Mouse (Mus musculus): ENCODE measurements around the gene Manba. TPM values are rescaled to one million over a fixed set of nuclear protein-coding genes. Genes with fewer than 3 reads are reported as not detected.

Gene Manba
- polyA plus RNA-seq, 1 experiment = 2.9 TPM

DNA sequence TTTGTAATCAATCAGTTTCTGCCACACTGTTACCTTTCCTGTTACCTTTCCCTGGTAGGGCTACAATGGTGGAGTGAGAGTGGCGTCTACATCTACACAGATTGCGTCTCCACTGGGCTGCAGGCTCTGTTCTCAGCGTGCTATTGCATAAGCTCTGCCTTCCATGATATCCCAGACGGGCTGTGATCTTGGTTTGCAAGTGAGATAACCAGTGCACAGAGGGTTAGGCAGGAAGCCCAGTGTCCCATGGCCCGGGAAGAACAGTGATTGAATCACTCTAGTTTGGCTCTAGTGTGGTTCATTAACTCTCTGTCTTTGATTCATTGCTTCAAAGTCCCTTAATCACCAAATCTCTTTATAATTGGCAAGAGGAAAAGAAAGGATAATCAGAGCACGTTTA lies 82.5 kb downstream of the Manba start:
- no peak overlapping the region for H3K4me3 ChIP-seq (ENCODE audit: insufficient read depth, poor library complexity, severe bottlenecking)
- no peak overlapping the region for H3ac ChIP-seq (ENCODE audit: control insufficient read depth, insufficient read length, low read depth)
- no peaks in the 10 kb centered on the region for H3K79me2 ChIP-seq (ENCODE audit: control insufficient read depth, insufficient read depth)

DNA sequence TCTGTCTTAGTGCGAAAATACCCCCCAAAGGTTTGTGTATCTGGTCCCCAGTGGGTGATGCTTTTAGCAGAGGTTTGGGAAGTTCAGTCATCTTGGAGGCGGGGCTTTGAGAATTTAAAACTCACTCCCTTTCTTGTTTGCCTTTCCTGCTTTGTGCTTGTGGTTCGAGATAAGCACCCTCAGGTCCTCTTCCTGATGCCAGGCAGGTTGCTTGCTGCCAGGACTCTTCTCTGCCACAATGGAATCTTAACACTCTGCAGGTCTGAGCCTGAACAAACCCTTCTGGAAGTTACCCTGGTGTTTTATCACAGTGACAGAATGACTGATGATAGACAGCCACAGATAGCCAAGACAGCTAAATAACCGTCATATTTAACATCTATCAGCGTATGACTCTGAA lies 83.2 kb downstream of the Manba start:
- Histone ChIP-seq H3K27me3 (ENCODE audit: control insufficient read depth, insufficient read depth, insufficient read length) (no peaks in the 10 kb centered on the region), H3ac (ENCODE audit: control insufficient read depth, insufficient read length, low read depth) (no peak overlapping the region), H3K79me2 (ENCODE audit: control insufficient read depth, insufficient read depth) (no peaks in the 10 kb centered on the region), H3K79me3 (ENCODE audit: low read depth) (no peaks in the 10 kb centered on the region), H3K4me3 (ENCODE audit: insufficient read depth, poor library complexity, severe bottlenecking) (no peak overlapping the region), H3K36me3 (ENCODE audit: control insufficient read depth, insufficient read depth) (no peaks in the 10 kb centered on the region)
- TF ChIP-seq MAX (IDR thresholded peaks at IDR 0.05) = no peak
- no peak for TF ChIP-seq CTCF (IDR thresholded peaks at IDR 0.05; ENCODE audit: control insufficient read depth, insufficient read depth, insufficient read length)
- no peak for TF ChIP-seq MYOD1 (IDR thresholded peaks at IDR 0.05; ENCODE audit: control insufficient read depth, insufficient read length, low read depth)
- no peak for TF ChIP-seq FOSL1 (IDR thresholded peaks at IDR 0.05; ENCODE audit: insufficient read depth, low read length, poor library complexity, severe bottlenecking)
- no peak for TF ChIP-seq USF1 (IDR thresholded peaks at IDR 0.05; ENCODE audit: low read depth)
- no peak for TF ChIP-seq MYOG (IDR thresholded peaks at IDR 0.05; ENCODE audit: control insufficient read depth, extremely low read depth, insufficient read length)
- no peak for TF ChIP-seq CEBPB (IDR thresholded peaks at IDR 0.05; ENCODE audit: low read depth)

More for the DNA sequence above, 82.5 kb downstream of the Manba start:
- no peaks in the 10 kb centered on the region for H3K79me3 ChIP-seq (ENCODE audit: low read depth)
- no peaks in the 10 kb centered on the region for H3K36me3 ChIP-seq (ENCODE audit: control insufficient read depth, insufficient read depth)
- TF ChIP-seq FOSL1 (IDR thresholded peaks at IDR 0.05; ENCODE audit: insufficient read depth, low read length, poor library complexity, severe bottlenecking) (no peak), MYOD1 (IDR thresholded peaks at IDR 0.05; ENCODE audit: control insufficient read depth, insufficient read length, low read depth) (no peak), CTCF (IDR thresholded peaks at IDR 0.05; ENCODE audit: control insufficient read depth, insufficient read depth, insufficient read length) (no peak), USF1 (IDR thresholded peaks at IDR 0.05; ENCODE audit: low read depth) (no peak), MYOG (IDR thresholded peaks at IDR 0.05; ENCODE audit: control insufficient read depth, extremely low read depth, insufficient read length) (no peak), MAX (IDR thresholded peaks at IDR 0.05) (no peak), CEBPB (IDR thresholded peaks at IDR 0.05; ENCODE audit: low read depth) (no peak)
- H3K27me3 ChIP-seq (ENCODE audit: control insufficient read depth, insufficient read depth, insufficient read length) = no peaks in the 10 kb centered on the region

DNA sequence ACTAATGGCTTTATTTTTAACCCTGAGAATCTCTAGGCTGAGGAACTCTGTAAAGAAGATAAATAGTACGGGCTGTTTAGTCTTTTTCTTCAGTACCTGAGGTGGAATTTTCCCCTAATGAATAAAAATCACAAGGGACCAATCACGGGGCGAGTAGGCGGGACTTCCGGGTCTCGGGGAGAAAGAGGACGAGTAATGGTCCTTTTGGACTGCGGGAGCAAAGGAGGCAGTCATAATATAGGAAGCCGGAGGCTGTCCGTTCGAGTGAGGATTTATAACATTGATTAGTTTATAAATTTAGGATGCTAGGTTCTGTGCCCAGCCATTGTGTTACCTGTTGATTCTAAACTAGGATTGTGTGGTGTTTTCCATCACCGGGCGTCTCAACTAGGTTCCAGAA lies 86.1 kb downstream of the Manba start:
- no peaks in the 10 kb centered on the region for H3K79me2 ChIP-seq (ENCODE audit: control insufficient read depth, insufficient read depth)
- no peak overlapping the region for H3K4me3 ChIP-seq (ENCODE audit: insufficient read depth, poor library complexity, severe bottlenecking)
- no peaks in the 10 kb centered on the region for H3K36me3 ChIP-seq (ENCODE audit: control insufficient read depth, insufficient read depth)
- H3K27me3 ChIP-seq (ENCODE audit: control insufficient read depth, insufficient read depth, insufficient read length) = no peaks in the 10 kb centered on the region
- TF ChIP-seq MAX (IDR thresholded peaks at IDR 0.05) = no peak
- TF ChIP-seq MYOD1 (IDR thresholded peaks at IDR 0.05; ENCODE audit: control insufficient read depth, insufficient read length, low read depth) = no peak
- TF ChIP-seq FOSL1 (IDR thresholded peaks at IDR 0.05; ENCODE audit: insufficient read depth, low read length, poor library complexity, severe bottlenecking) = no peak
- no peak for TF ChIP-seq USF1 (IDR thresholded peaks at IDR 0.05; ENCODE audit: low read depth)
- no peak for TF ChIP-seq CEBPB (IDR thresholded peaks at IDR 0.05; ENCODE audit: low read depth)
- TF ChIP-seq CTCF (IDR thresholded peaks at IDR 0.05; ENCODE audit: control insufficient read depth, insufficient read depth, insufficient read length) = no peak
- no peak for TF ChIP-seq MYOG (IDR thresholded peaks at IDR 0.05; ENCODE audit: control insufficient read depth, extremely low read depth, insufficient read length)
- H3K79me3 ChIP-seq (ENCODE audit: low read depth) = no peaks in the 10 kb centered on the region
- no peak overlapping the region for H3ac ChIP-seq (ENCODE audit: control insufficient read depth, insufficient read length, low read depth)

DNA sequence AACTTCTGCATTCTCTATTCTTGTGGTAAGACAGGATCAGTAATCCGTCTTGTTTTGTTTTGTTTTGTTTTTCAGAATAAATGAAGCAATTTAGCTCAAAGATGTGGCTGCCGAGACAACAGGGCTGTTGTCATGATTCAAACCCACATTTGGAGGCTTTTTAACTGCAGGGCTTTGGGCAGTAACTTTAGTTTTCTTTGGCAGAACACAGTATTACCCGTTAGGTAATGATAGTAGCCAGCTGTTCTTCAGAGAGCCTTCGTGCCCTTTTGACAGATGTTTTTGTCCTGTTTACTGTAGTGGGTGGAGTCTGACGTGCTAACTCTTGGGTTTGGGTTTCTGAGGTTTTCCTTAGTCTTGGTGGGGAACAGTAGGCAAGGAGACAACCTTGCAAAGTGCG lies 87.6 kb downstream of the Manba start:
- TF ChIP-seq CTCF (IDR thresholded peaks at IDR 0.05; ENCODE audit: control insufficient read depth, insufficient read depth, insufficient read length) (no peak), CEBPB (IDR thresholded peaks at IDR 0.05; ENCODE audit: low read depth) (no peak), MYOD1 (IDR thresholded peaks at IDR 0.05; ENCODE audit: control insufficient read depth, insufficient read length, low read depth) (no peak), MYOG (IDR thresholded peaks at IDR 0.05; ENCODE audit: control insufficient read depth, extremely low read depth, insufficient read length) (no peak), USF1 (IDR thresholded peaks at IDR 0.05; ENCODE audit: low read depth) (no peak), FOSL1 (IDR thresholded peaks at IDR 0.05; ENCODE audit: insufficient read depth, low read length, poor library complexity, severe bottlenecking) (no peak), MAX (IDR thresholded peaks at IDR 0.05) (no peak)
- Histone ChIP-seq H3K79me2 (ENCODE audit: control insufficient read depth, insufficient read depth) (no peaks in the 10 kb centered on the region), H3ac (ENCODE audit: control insufficient read depth, insufficient read length, low read depth) (no peak overlapping the region), H3K79me3 (ENCODE audit: low read depth) (no peaks in the 10 kb centered on the region), H3K4me3 (ENCODE audit: insufficient read depth, poor library complexity, severe bottlenecking) (no peak overlapping the region), H3K27me3 (ENCODE audit: control insufficient read depth, insufficient read depth, insufficient read length) (no peaks in the 10 kb centered on the region), H3K36me3 (ENCODE audit: control insufficient read depth, insufficient read depth) (no peaks in the 10 kb centered on the region)

- Histone ChIP-seq H3K79me2 (ENCODE audit: control insufficient read depth, insufficient read depth) (no peaks in the 10 kb centered on the region), H3K4me3 (ENCODE audit: insufficient read depth, poor library complexity, severe bottlenecking) (no peak overlapping the region), H3ac (ENCODE audit: control insufficient read depth, insufficient read length, low read depth) (no peak overlapping the region), H3K79me3 (ENCODE audit: low read depth) (no peaks in the 10 kb centered on the region), H3K27me3 (ENCODE audit: control insufficient read depth, insufficient read depth, insufficient read length) (no peaks in the 10 kb centered on the region), H3K36me3 (ENCODE audit: control insufficient read depth, insufficient read depth) (no peaks in the 10 kb centered on the region)
- TF ChIP-seq MYOG (IDR thresholded peaks at IDR 0.05; ENCODE audit: control insufficient read depth, extremely low read depth, insufficient read length) (no peak), MYOD1 (IDR thresholded peaks at IDR 0.05; ENCODE audit: control insufficient read depth, insufficient read length, low read depth) (no peak), USF1 (IDR thresholded peaks at IDR 0.05; ENCODE audit: low read depth) (no peak), FOSL1 (IDR thresholded peaks at IDR 0.05; ENCODE audit: insufficient read depth, low read length, poor library complexity, severe bottlenecking) (no peak), MAX (IDR thresholded peaks at IDR 0.05) (no peak)
Measured at GRCm38 (mm10) chr3:135575126-135575525, 89.7 kb downstream of the Manba start.

- H3K4me3 ChIP-seq (ENCODE audit: insufficient read depth, poor library complexity, severe bottlenecking) = no peak overlapping the region
- no peak overlapping the region for H3ac ChIP-seq (ENCODE audit: control insufficient read depth, insufficient read length, low read depth)
Measured at GRCm38 (mm10) chr3:135578588-135579140, 93.3 kb downstream of the Manba start.

More at GRCm38 (mm10) chr3:135578588-135579140, 93.3 kb downstream of the Manba start:
- TF ChIP-seq FOSL1 (IDR thresholded peaks at IDR 0.05; ENCODE audit: insufficient read depth, low read length, poor library complexity, severe bottlenecking) = no peak
- no peak for TF ChIP-seq MYOG (IDR thresholded peaks at IDR 0.05; ENCODE audit: control insufficient read depth, extremely low read depth, insufficient read length)
- TF ChIP-seq MYOD1 (IDR thresholded peaks at IDR 0.05; ENCODE audit: control insufficient read depth, insufficient read length, low read depth) = no peak
- no peak for TF ChIP-seq MAX (IDR thresholded peaks at IDR 0.05)
- no peak for TF ChIP-seq CEBPB (IDR thresholded peaks at IDR 0.05; ENCODE audit: low read depth)
- no peak for TF ChIP-seq USF1 (IDR thresholded peaks at IDR 0.05; ENCODE audit: low read depth)
- no peak for TF ChIP-seq CTCF (IDR thresholded peaks at IDR 0.05; ENCODE audit: control insufficient read depth, insufficient read depth, insufficient read length)
- Histone ChIP-seq H3K79me2 (ENCODE audit: control insufficient read depth, insufficient read depth) (no peaks in the 10 kb centered on the region), H3K36me3 (ENCODE audit: control insufficient read depth, insufficient read depth) (peaks cover 6% of the 10 kb centered on the region), H3K79me3 (ENCODE audit: low read depth) (no peaks in the 10 kb centered on the region), H3K27me3 (ENCODE audit: control insufficient read depth, insufficient read depth, insufficient read length) (no peaks in the 10 kb centered on the region)
